Mouse (Mus musculus): Measurements from ENCODE around the gene Paox. TPM values are rescaled to one million over a fixed set of nuclear protein-coding genes. Genes with fewer than 3 reads are reported as not detected.

Gene Paox
- polyA plus RNA-seq, 1 experiment from 2014 or later: 9.2 TPM

- ATAC-seq (ENCODE audit: low read depth): no peak
- Histone ChIP-seq H3K4me1 (ENCODE audit: control insufficient read depth, insufficient read depth, low read length) (no peaks in the 10 kb centered on the region), H3K9ac (replicated peaks; ENCODE audit: low read depth, low read length) (no peak overlapping the region), H3K36me3 (ENCODE audit: control insufficient read depth, insufficient read depth, low read length) (no peaks in the 10 kb centered on the region), H3K27me3 (ENCODE audit: control insufficient read depth, insufficient read depth, low read length) (no peaks in the 10 kb centered on the region), H3K4me3 (ENCODE audit: low read depth, low read length) (no peak overlapping the region), H3K9me3 (ENCODE audit: control insufficient read depth, low read length) (no peaks in the 10 kb centered on the region), H3K4me2 (ENCODE audit: low read depth, low read length) (no peak overlapping the region), H3K27ac (ENCODE audit: low read depth, low read length) (no peak overlapping the region)
- WGBS: 86% methylated on average over 2 of the region's 2 CpGs
These were observed 65.1 kb downstream of the Paox start for GRCm38 (mm10) chr7:140180692-140181091.

GRCm38 (mm10) chr7:140184206-140184605 lies 68.6 kb downstream of the Paox start:
- no peak overlapping the region for H3K4me2 ChIP-seq (ENCODE audit: low read depth, low read length)
- H3K4me3 ChIP-seq (ENCODE audit: low read depth, low read length): no peak overlapping the region
- H3K4me1 ChIP-seq (ENCODE audit: control insufficient read depth, insufficient read depth, low read length): no peaks in the 10 kb centered on the region
- H3K9ac ChIP-seq (replicated peaks; ENCODE audit: low read depth, low read length): no peak overlapping the region
- 93% methylated on average over 4 of the region's 4 CpGs for WGBS
- no peak for ATAC-seq (ENCODE audit: low read depth)
- H3K9me3 ChIP-seq (ENCODE audit: control insufficient read depth, low read length): no peaks in the 10 kb centered on the region
- no peak overlapping the region for H3K27ac ChIP-seq (ENCODE audit: low read depth, low read length)
- no peaks in the 10 kb centered on the region for H3K27me3 ChIP-seq (ENCODE audit: control insufficient read depth, insufficient read depth, low read length)
- no peaks in the 10 kb centered on the region for H3K36me3 ChIP-seq (ENCODE audit: control insufficient read depth, insufficient read depth, low read length)

Other genes with a start within 250 kb of the Paox start
- gene Kndc1, start 221.1 kb upstream of the Paox start, polyA plus RNA-seq (2014; fragmentation: Nextera tagmentation; extraction: Ambion mirVana): 18.8 and 28.5 TPM in 2 replicates
- gene Utf1, start 172.0 kb upstream of the Paox start, polyA plus RNA-seq (2014; fragmentation: Nextera tagmentation; extraction: Ambion mirVana): not detected in 2 replicates
- 0.46 and 1.4 TPM in 2 replicates for gene 6430531B16Rik, start 137.0 kb upstream of the Paox start, polyA plus RNA-seq (2014; fragmentation: Nextera tagmentation; extraction: Ambion mirVana)
- gene Adam8, start 123.2 kb upstream of the Paox start, polyA plus RNA-seq (2014; fragmentation: Nextera tagmentation; extraction: Ambion mirVana): 3.2 and 3.3 TPM in 2 replicates
- gene Zfp511, start 79.4 kb upstream of the Paox start, polyA plus RNA-seq (2014; fragmentation: Nextera tagmentation; extraction: Ambion mirVana): 52.7 and 61.2 TPM in 2 replicates
- gene Tubgcp2, start 79.1 kb upstream of the Paox start, polyA plus RNA-seq (2014; fragmentation: Nextera tagmentation; extraction: Ambion mirVana): 57.1 and 61.0 TPM in 2 replicates
- gene Msx3, start 66.7 kb upstream of the Paox start, polyA plus RNA-seq (2014; fragmentation: Nextera tagmentation; extraction: Ambion mirVana): 6.6 and 8.1 TPM in 2 replicates
- 209 and 365 TPM in 2 replicates for gene Caly, start 33.3 kb upstream of the Paox start, polyA plus RNA-seq (2014; fragmentation: Nextera tagmentation; extraction: Ambion mirVana)
- gene Prap1, start 22.4 kb upstream of the Paox start, polyA plus RNA-seq (2014; fragmentation: Nextera tagmentation; extraction: Ambion mirVana): 0.48 TPM in 1 of 2 replicates, not detected in the other
- 42.8 and 51.8 TPM in 2 replicates for gene Fuom, start 13.4 kb upstream of the Paox start, polyA plus RNA-seq (2014; fragmentation: Nextera tagmentation; extraction: Ambion mirVana)
- 129 and 132 TPM in 2 replicates for gene Echs1, start 677 bp downstream of the Paox start, polyA plus RNA-seq (2014; fragmentation: Nextera tagmentation; extraction: Ambion mirVana)
- gene Mtg1, start 21.8 kb downstream of the Paox start, polyA plus RNA-seq (2014; fragmentation: Nextera tagmentation; extraction: Ambion mirVana): 33.7 and 39.6 TPM in 2 replicates
- gene Sprn, start 39.1 kb downstream of the Paox start, polyA plus RNA-seq (2014; fragmentation: Nextera tagmentation; extraction: Ambion mirVana): 16.2 and 17.3 TPM in 2 replicates
- gene Olfr522, start 49.0 kb downstream of the Paox start, polyA plus RNA-seq (2014; fragmentation: Nextera tagmentation; extraction: Ambion mirVana): not detected in 2 replicates
- gene Olfr523, start 57.4 kb downstream of the Paox start, polyA plus RNA-seq (2014; fragmentation: Nextera tagmentation; extraction: Ambion mirVana): not detected in 2 replicates
- gene Olfr524, start 90.2 kb downstream of the Paox start, polyA plus RNA-seq (2014; fragmentation: Nextera tagmentation; extraction: Ambion mirVana): not detected in 2 replicates
- gene Cd163l1, start 102.5 kb downstream of the Paox start, polyA plus RNA-seq (2014; fragmentation: Nextera tagmentation; extraction: Ambion mirVana): not detected in 2 replicates
- gene 5830411N06Rik, start 131.5 kb downstream of the Paox start, polyA plus RNA-seq (2014; fragmentation: Nextera tagmentation; extraction: Ambion mirVana): not detected in 2 replicates
- gene Olfr525, start 205.1 kb downstream of the Paox start, polyA plus RNA-seq (2014; fragmentation: Nextera tagmentation; extraction: Ambion mirVana): not detected in 2 replicates
- gene Olfr527, start 218.2 kb downstream of the Paox start, polyA plus RNA-seq (2014; fragmentation: Nextera tagmentation; extraction: Ambion mirVana): not detected in 2 replicates
- gene Olfr60, start 245.9 kb downstream of the Paox start, polyA plus RNA-seq (2014; fragmentation: Nextera tagmentation; extraction: Ambion mirVana): not detected in 2 replicates